Comparison of ENCODE assay signal across 8 mouse cellular contexts in genomic region chr16:5049774-5050234, GRCm38 (mm10). TPM values are rescaled to one million over a fixed set of nuclear protein-coding genes. Genes with fewer than 3 reads are reported as not detected.
A peak's percentile ranks its signal among the peaks of the same experiment; 100 is the strongest.
DNase-seq lines count a peak whose midpoint lies in the region; ATAC-seq and TF ChIP-seq lines count a peak whose summit lies in the region.

Gene Glyr1, minus strand, starts transcription at chr16:5049863.
Gene Ubn1, plus strand, starts transcription at chr16:5050057.

- H3K4me1 ChIP-seq in ES-Bruce4 (ENCODE audit: control insufficient read depth, insufficient read depth, low read length), result no peaks in the 10 kb centered on the region
- peaks cover 32% of the 10 kb centered on the region for H3K4me1 ChIP-seq in forebrain, embryonic 13.5 days
- H3K4me1 ChIP-seq in liver, postnatal 0 days (ENCODE audit: insufficient read depth), result peaks cover 22% of the 10 kb centered on the region
- H3K4me1 ChIP-seq in neural tube, embryonic 14.5 days (ENCODE audit: control insufficient read depth, insufficient read depth, low read length), result peaks cover 26% of the 10 kb centered on the region

- no peaks in the 10 kb centered on the region for H3K9me3 ChIP-seq in ES-Bruce4 (replicated peaks; ENCODE audit: control insufficient read depth, insufficient read depth, low read length, poor library complexity, severe bottlenecking)
- no peaks in the 10 kb centered on the region for H3K9me3 ChIP-seq in forebrain, embryonic 13.5 days (replicated peaks)
- no peaks in the 10 kb centered on the region for H3K9me3 ChIP-seq in liver, postnatal 0 days (ENCODE audit: low read length)
- H3K9me3 ChIP-seq in neural tube, embryonic 14.5 days (ENCODE audit: control insufficient read depth, low read length), result no peaks in the 10 kb centered on the region

- peak within 1 kb of the TSS; percentile 86 for H3K4me3 ChIP-seq in ES-Bruce4 (ENCODE audit: low read depth, low read length)
- peak within 1 kb of the TSS; percentile 98 for H3K4me3 ChIP-seq in forebrain, embryonic 13.5 days
- H3K4me3 ChIP-seq in liver, postnatal 0 days (ENCODE audit: low read depth, low read length), result peak within 1 kb of the TSS; percentile 93
- peak within 1 kb of the TSS; percentile 98 for H3K4me3 ChIP-seq in neural tube, embryonic 14.5 days (ENCODE audit: low read depth, low read length)

- H3K4me2 ChIP-seq in forebrain, embryonic 13.5 days, result peak within 1 kb of the TSS; percentile 97
- H3K4me2 ChIP-seq in liver, postnatal 0 days (ENCODE audit: low read depth, low read length), result peak within 1 kb of the TSS; percentile 85
- H3K4me2 ChIP-seq in neural tube, embryonic 14.5 days (ENCODE audit: low read depth, low read length), result peak within 1 kb of the TSS; percentile 93

- H3K27ac ChIP-seq in ES-Bruce4 (ENCODE audit: insufficient read depth, low read length), result no peak within 1 kb of the TSS
- peak within 1 kb of the TSS; percentile 97 for H3K27ac ChIP-seq in forebrain, embryonic 13.5 days
- peak within 1 kb of the TSS; percentile 92 for H3K27ac ChIP-seq in liver, postnatal 0 days (ENCODE audit: low read depth)
- H3K27ac ChIP-seq in neural tube, embryonic 14.5 days (ENCODE audit: low read depth, low read length), result peak within 1 kb of the TSS; percentile 96

- peaks cover 21% of the 10 kb centered on the region for H3K36me3 ChIP-seq in ES-Bruce4 (ENCODE audit: control insufficient read depth, insufficient read depth, low read length, poor library complexity, severe bottlenecking)
- H3K36me3 ChIP-seq in forebrain, embryonic 13.5 days (ENCODE audit: poor library complexity, severe bottlenecking), result peaks cover 36% of the 10 kb centered on the region
- H3K36me3 ChIP-seq in liver, postnatal 0 days (replicated peaks; ENCODE audit: insufficient read depth, low read length), result peaks cover 34% of the 10 kb centered on the region
- peaks cover 35% of the 10 kb centered on the region for H3K36me3 ChIP-seq in neural tube, embryonic 14.5 days (ENCODE audit: control insufficient read depth, insufficient read depth, low read length)

- TF ChIP-seq EP300 in ES-Bruce4 (IDR thresholded peaks at IDR 0.05; ENCODE audit: insufficient read depth, low read depth, low read length), result no peak
- TF ChIP-seq EP300 in liver, postnatal 0 days (IDR thresholded peaks at IDR 0.05; ENCODE audit: low read depth), result no peak

- peak; percentile 98 for ATAC-seq in cerebellum, adult (ENCODE audit: insufficient number of reproducible peaks, low FRiP score, low TSS enrichment)
- ATAC-seq in forebrain, embryonic 13.5 days, result peak; percentile 100
- peak; percentile 96 for ATAC-seq in liver, postnatal 0 days
- ATAC-seq in neural tube, embryonic 14.5 days (ENCODE audit: low read depth), result peak; percentile 100

- peak within 1 kb of the TSS; percentile 88 for H3K9ac ChIP-seq in ES-Bruce4 (ENCODE audit: low read depth, poor library complexity, severe bottlenecking)
- H3K9ac ChIP-seq in forebrain, embryonic 13.5 days, result peak within 1 kb of the TSS; percentile 97
- peak within 1 kb of the TSS; percentile 98 for H3K9ac ChIP-seq in liver, postnatal 0 days (replicated peaks)
- H3K9ac ChIP-seq in neural tube, embryonic 14.5 days (replicated peaks; ENCODE audit: low read depth, low read length), result peak within 1 kb of the TSS; percentile 89

- no peaks in the 10 kb centered on the region for H3K27me3 ChIP-seq in ES-Bruce4 (ENCODE audit: control insufficient read depth, insufficient read depth, low read length, poor library complexity, severe bottlenecking)
- no peaks in the 10 kb centered on the region for H3K27me3 ChIP-seq in forebrain, embryonic 13.5 days
- H3K27me3 ChIP-seq in liver, postnatal 0 days (ENCODE audit: insufficient read depth, low read length), result no peaks in the 10 kb centered on the region
- H3K27me3 ChIP-seq in neural tube, embryonic 14.5 days (ENCODE audit: control insufficient read depth, insufficient read depth, low read length), result no peaks in the 10 kb centered on the region

- intact Hi-C loops in heart, postnatal 10 days (cut with DNase I), result no loop called here

- TF ChIP-seq CTCF in ES-Bruce4 (IDR thresholded peaks at IDR 0.05; ENCODE audit: low read depth, low read length), result no peak
- TF ChIP-seq CTCF in liver, postnatal 0 days (IDR thresholded peaks at IDR 0.05; ENCODE audit: low read depth), result no peak

- WGBS in forebrain, embryonic 13.5 days, result under 1% methylated on average over 55 of the region's 56 CpGs
- WGBS in large intestine, adult 2 months, result under 1% methylated on average over 56 of the region's 56 CpGs
- WGBS in liver, postnatal 0 days (ENCODE audit: insufficient replicate concordance), result under 1% methylated on average over 50 of the region's 56 CpGs
- under 1% methylated on average over 55 of the region's 56 CpGs for WGBS in neural tube, embryonic 14.5 days

- peak; percentile 86 for TF ChIP-seq POLR2A in ES-Bruce4 (IDR thresholded peaks at IDR 0.05; ENCODE audit: insufficient read depth, low read length)

- peak; percentile 99 for DNase-seq in heart, postnatal 10 days
- peak; percentile 89 for DNase-seq in large intestine, adult 2 months (ENCODE audit: low read depth, low spot score)
- DNase-seq in liver, postnatal 0 days, result peak; percentile 100
- DNase-seq in testis, postnatal 10 days (ENCODE audit: low spot score), result peak; percentile 99

RNA-seq across cellular contexts. Expression of gene Glyr1, which starts in this region (rescaled TPM):
- polyA plus RNA-seq in ES-Bruce4 (2011; ENCODE audit: insufficient read depth, insufficient read length, low read depth, missing spikeins), result 85.9 and 92.5 TPM in 2 replicates
- 188 and 207 TPM in 2 replicates for polyA plus RNA-seq in forebrain, embryonic 13.5 days (2015; fragmentation: Nextera tagmentation; extraction: Ambion mirVana)
- 10 to 100 TPM; 57.2 to 60.4 TPM for total RNA-seq in heart, postnatal 10 days (2021)
- polyA plus RNA-seq in large intestine, adult 2 months (2012; rRNA removed), result 52.5 and 65.5 TPM in 2 replicates
- polyA plus RNA-seq in liver, postnatal 0 days (2015; fragmentation: Nextera tagmentation; extraction: Ambion mirVana), result 31.4 and 35.7 TPM in 2 replicates
- polyA plus RNA-seq in neural tube, embryonic 14.5 days (2014; fragmentation: Nextera tagmentation; extraction: Ambion mirVana), result 102 and 165 TPM in 2 replicates

RNA-seq across cellular contexts. Expression of gene Ubn1, which starts in this region (rescaled TPM):
- 25.3 and 25.9 TPM in 2 replicates for polyA plus RNA-seq in ES-Bruce4 (2011; ENCODE audit: insufficient read depth, insufficient read length, low read depth, missing spikeins)
- 18.0 and 18.2 TPM in 2 replicates for polyA plus RNA-seq in forebrain, embryonic 13.5 days (2015; fragmentation: Nextera tagmentation; extraction: Ambion mirVana)
- total RNA-seq in heart, postnatal 10 days (2021), result 10 to 100 TPM; 34.4 to 35.7 TPM
- 22.4 and 31.1 TPM in 2 replicates for polyA plus RNA-seq in large intestine, adult 2 months (2012; rRNA removed)
- 6.4 and 6.5 TPM in 2 replicates for polyA plus RNA-seq in liver, postnatal 0 days (2015; fragmentation: Nextera tagmentation; extraction: Ambion mirVana)
- 14.4 and 16.7 TPM in 2 replicates for polyA plus RNA-seq in neural tube, embryonic 14.5 days (2014; fragmentation: Nextera tagmentation; extraction: Ambion mirVana)
